Mouse (Mus musculus) liver, adult 2 months (tissue): ENCODE data around the gene Zkscan16. TPM values are rescaled to one million over a fixed set of nuclear protein-coding genes. Genes with fewer than 3 reads are reported as not detected.

Experiments
- DNase-seq: peaks from one replicate; pipeline ENCODE4 v3.0.0-alpha.2; 2011; ENCODE audit warnings: low read depth, low spot score; ENCODE audit errors: extremely low read depth
- H3K27ac ChIP-seq: fragments of 200-500 bp; replicated peaks from 2 replicates; pipeline ENCODE4 v1.5.1; 2012; ENCODE audit warnings: low read depth, mild to moderate bottlenecking, control low read depth, inconsistent platforms, low read length; ENCODE audit not compliant: insufficient read depth
- H3K27me3 ChIP-seq: fragments of 200-500 bp; 2 replicates; pipeline ENCODE4 v1.6.1; 2012; ENCODE audit warnings: mild to moderate bottlenecking, moderate library complexity, low read length, inconsistent platforms; ENCODE audit not compliant: control insufficient read depth, insufficient read depth
- H3K36me3 ChIP-seq: fragments of 200-500 bp; 2 replicates; pipeline ENCODE4 v1.6.1; 2012; ENCODE audit warnings: low read length, inconsistent platforms; ENCODE audit not compliant: control insufficient read depth, insufficient read depth
- H3K4me1 ChIP-seq: fragments of 200-500 bp; 2 replicates; pipeline ENCODE4 v1.6.1; 2011; ENCODE audit warnings: low read length; ENCODE audit not compliant: control insufficient read depth, insufficient read depth
- H3K4me3 ChIP-seq: fragments of 200-500 bp; 2 replicates; pipeline ENCODE4 v1.5.1; 2011; ENCODE audit warnings: low read depth, mild to moderate bottlenecking, control low read depth, low read length, moderate library complexity; ENCODE audit not compliant: insufficient read depth
- H3K79me2 ChIP-seq: fragments of 200-500 bp; 2 replicates; pipeline ENCODE4 v1.6.1; 2012; ENCODE audit warnings: inconsistent platforms, mild to moderate bottlenecking, low read length, moderate library complexity; ENCODE audit not compliant: control insufficient read depth, insufficient read depth
- H3K9ac ChIP-seq: fragments of 200-500 bp; 2 replicates; pipeline ENCODE4 v1.6.1; 2012; ENCODE audit warnings: low read depth, mild to moderate bottlenecking, control low read depth, inconsistent platforms, low read length
- CTCF ChIP-seq: fragments of 200-500 bp; IDR thresholded peaks from 2 replicates; pipeline ENCODE4 v1.5.1; 2011; ENCODE audit warnings: low read depth, low read length, control low read depth
- POLR2A ChIP-seq: fragments of 200-500 bp; IDR thresholded peaks from 2 replicates; pipeline ENCODE4 v1.6.1; 2011; ENCODE audit warnings: low read length, control low read depth; ENCODE audit not compliant: insufficient read depth; ENCODE audit errors: extremely low read depth
- WGBS: fragments of 180-500 bp; shearing (Covaris S2); methylation state at CpG from one replicate; pipeline ENCODE4 v1.1.7; 2018; 5-methylcytosine and 5-hydroxymethylcytosine counted together
- polyA plus RNA-seq: library from polyadenylated mRNA; depleted of rRNA; stranded (reverse); fragments of >200 nt; gene quantifications from 2 replicates; pipeline ENCODE4 v1.2.3, GENCODE M21; 2012
- total RNA-seq: library from RNA; depleted of rRNA; stranded (reverse); fragments of >200 nt; gene quantifications from 2 replicates; pipeline ENCODE4 v1.2.3, GENCODE M21; 2014

Gene Zkscan16
- total and polyA plus RNA-seq, 2 experiments, result not detected

DNA sequence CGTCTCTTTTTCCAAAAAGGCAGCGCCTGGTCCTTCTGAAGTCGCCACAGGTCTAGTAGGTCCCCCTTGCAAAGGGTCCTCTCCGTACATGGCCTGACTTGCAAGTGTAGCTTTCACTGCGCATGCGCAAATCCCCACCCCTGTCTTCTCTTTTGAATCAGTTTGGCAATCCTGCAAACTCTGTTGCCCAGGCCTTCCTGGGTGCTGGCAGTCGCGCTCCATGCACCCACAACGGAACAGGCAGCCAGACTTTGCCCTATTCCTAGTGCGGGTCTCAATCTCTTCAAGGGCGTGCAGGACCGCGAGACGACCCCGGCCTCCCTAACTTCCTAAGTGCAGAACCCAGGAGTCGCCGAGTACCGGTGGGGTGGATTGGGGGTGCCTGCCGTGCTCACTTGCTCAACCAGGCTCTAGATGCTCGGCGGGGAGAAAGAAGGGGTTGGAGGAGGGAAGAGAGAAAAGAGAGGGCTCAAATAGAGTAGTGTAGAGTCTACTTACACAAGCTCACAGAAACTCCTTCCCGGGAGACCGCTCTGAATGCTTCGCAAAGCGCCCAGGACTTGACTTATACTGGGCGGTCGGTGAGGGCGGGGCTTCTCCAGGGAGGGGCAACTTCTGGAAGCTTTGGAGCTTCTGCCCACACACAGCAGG is 43.2 kb downstream of the Zkscan16 start, which contains the start of gene Ptgr1:
Gene Ptgr1 (minus strand): TSS at position 580 of the 651 bp plus-strand sequence.
- H3K4me1 ChIP-seq, result peaks cover 6% of the 10 kb centered on the region
- peak within 1 kb of the TSS; percentile 63 for H3K4me3 ChIP-seq
- no peak within 1 kb of the TSS for H3K27ac ChIP-seq
- H3K36me3 ChIP-seq, result no peaks in the 10 kb centered on the region
- TF ChIP-seq CTCF, result no peak
- TF ChIP-seq POLR2A, result no peak
- no peaks in the 10 kb centered on the region for H3K79me2 ChIP-seq
- 2% methylated on average over 28 of the region's 28 CpGs for WGBS
- H3K9ac ChIP-seq, result peak within 1 kb of the TSS; percentile 43
- DNase-seq, result peak; percentile 86
- H3K27me3 ChIP-seq, result no peaks in the 10 kb centered on the region

DNA sequence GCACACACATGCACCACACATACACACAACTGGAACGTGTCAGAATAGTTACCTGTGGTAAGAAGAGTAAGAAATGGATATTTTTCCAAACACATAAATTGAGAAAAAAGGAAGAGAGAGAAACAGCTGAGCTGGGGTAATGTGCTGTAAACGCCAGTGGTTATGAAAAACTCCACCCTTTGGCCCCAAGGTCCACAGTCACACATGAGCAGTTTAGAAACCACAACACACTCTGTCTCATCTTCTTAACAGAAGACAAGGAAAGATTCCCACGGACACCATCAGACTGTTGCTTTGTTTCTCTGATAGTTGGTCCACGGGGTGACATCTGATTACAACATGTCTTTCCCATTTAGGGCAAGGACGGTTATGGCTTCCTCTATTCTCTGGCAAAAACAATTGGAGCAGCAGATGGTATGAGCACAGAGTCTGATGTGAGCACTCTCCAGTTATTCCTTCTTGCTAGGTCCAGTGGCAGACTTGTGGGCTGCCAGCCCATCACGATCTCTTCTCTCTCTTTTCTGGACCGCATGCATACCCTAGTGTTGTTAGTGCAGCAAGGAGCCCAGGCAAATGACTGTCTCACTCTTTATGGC is 46.0 kb downstream of the Zkscan16 start:
- Histone ChIP-seq H3K36me3 (no peaks in the 10 kb centered on the region), H3K27ac (no peak overlapping the region), H3K79me2 (no peaks in the 10 kb centered on the region), H3K27me3 (0 out of 2 replicates have a peak, but pooled peaks cover 2% of the 10 kb centered on the region), H3K9ac (no peak overlapping the region), H3K4me3 (no peak overlapping the region), H3K4me1 (peaks cover 6% of the 10 kb centered on the region)
- TF ChIP-seq POLR2A (no peak), CTCF (no peak)
- WGBS, result 79% methylated on average over 7 of the region's 7 CpGs
- no peak for DNase-seq

- no peak overlapping the region for H3K9ac ChIP-seq
- no peak overlapping the region for H3K27ac ChIP-seq
- H3K4me1 ChIP-seq, result peaks cover 4% of the 10 kb centered on the region
- H3K79me2 ChIP-seq, result no peaks in the 10 kb centered on the region
- no peak for DNase-seq
- no peak overlapping the region for H3K4me3 ChIP-seq
- no peaks in the 10 kb centered on the region for H3K36me3 ChIP-seq
- no peak for TF ChIP-seq POLR2A
- TF ChIP-seq CTCF, result no peak
- H3K27me3 ChIP-seq, result 0 out of 2 replicates have a peak, but pooled peaks cover 2% of the 10 kb centered on the region
- 91% methylated on average over 17 of the region's 17 CpGs for WGBS
These were observed 47.4 kb downstream of the Zkscan16 start for GRCm38 (mm10) chr4:58990609-58991434.

GRCm38 (mm10) chr4:58992195-58992594 is 48.8 kb downstream of the Zkscan16 start:
- H3K27me3 ChIP-seq, result 0 out of 2 replicates have a peak, but pooled peaks cover 2% of the 10 kb centered on the region
- no peak overlapping the region for H3K9ac ChIP-seq
- H3K79me2 ChIP-seq, result no peaks in the 10 kb centered on the region
- no peak overlapping the region for H3K27ac ChIP-seq
- TF ChIP-seq CTCF, result no peak
- no peak for TF ChIP-seq POLR2A
- no peaks in the 10 kb centered on the region for H3K4me1 ChIP-seq
- WGBS, result 83% methylated on average over 5 of the region's 5 CpGs
- H3K36me3 ChIP-seq, result no peaks in the 10 kb centered on the region
- H3K4me3 ChIP-seq, result no peak overlapping the region
- no peak for DNase-seq

DNA sequence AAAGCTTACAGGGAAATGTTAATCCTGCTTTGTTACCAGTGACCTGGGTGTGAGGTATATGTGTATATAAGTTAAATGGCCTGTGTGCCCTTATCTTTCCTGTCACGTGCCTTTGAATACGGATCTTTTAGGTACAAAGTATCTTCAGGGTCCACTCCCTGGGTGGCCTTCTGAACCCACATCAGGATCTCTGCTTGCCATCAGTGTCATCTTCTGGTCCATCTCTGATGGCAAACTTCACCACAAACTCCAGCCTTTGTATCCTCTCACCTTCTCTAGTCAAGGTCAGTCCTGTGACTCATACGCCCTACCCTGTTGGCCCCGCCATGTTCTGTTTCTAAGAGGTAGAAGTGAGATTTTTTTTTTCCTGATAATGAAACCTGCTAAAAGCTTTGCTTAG is 51.3 kb downstream of the Zkscan16 start, which contains the start of gene Dnajc25:
Gene Dnajc25 (plus strand): TSS at position 301 of the 400 bp plus-strand sequence.
- WGBS, result 89% methylated on average over 4 of the region's 4 CpGs
- TF ChIP-seq CTCF (no peak), POLR2A (no peak)
- no peaks in the 10 kb centered on the region for H3K79me2 ChIP-seq
- no peak within 1 kb of the TSS for H3K9ac ChIP-seq
- H3K27me3 ChIP-seq, result 0 out of 2 replicates have a peak, but pooled peaks cover 2% of the 10 kb centered on the region
- no peak within 1 kb of the TSS for H3K4me3 ChIP-seq
- no peak within 1 kb of the TSS for H3K27ac ChIP-seq
- H3K36me3 ChIP-seq, result no peaks in the 10 kb centered on the region
- no peak for DNase-seq
- no peaks in the 10 kb centered on the region for H3K4me1 ChIP-seq
